Mouse (Mus musculus): ENCODE measurements around the gene Sugct.

- TF ChIP-seq CTCF (IDR thresholded peaks at IDR 0.05) (no peak), POLR2A (IDR thresholded peaks at IDR 0.05; ENCODE audit: insufficient read depth, low read depth, low read length) (no peak), EP300 (IDR thresholded peaks at IDR 0.05; ENCODE audit: insufficient read depth, low read depth, low read length) (no peak)
These were observed 862.3 kb downstream of the Sugct start for GRCm38 (mm10) chr13:16833069-16833468.
